In the genomic region with DNA sequence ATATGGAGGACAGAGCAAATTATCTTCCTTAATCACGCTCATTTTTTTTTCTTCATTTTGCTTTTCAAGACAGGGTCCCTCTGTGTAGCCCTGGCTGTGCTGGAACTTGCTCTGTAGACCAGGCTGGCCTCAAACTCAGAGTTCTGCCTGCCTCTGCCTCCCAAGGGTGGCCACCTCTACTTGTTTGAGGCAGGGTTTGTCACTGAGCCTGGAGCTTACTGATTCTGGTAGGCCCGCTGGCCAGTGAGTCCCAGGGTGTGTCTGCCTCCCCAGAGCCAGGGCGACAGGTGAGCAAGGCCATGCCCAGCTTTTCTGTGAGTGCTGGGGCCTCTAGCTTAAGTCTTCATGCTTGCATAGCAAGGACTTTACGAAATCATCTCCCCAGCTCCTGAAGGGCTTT, we compare ENCODE assay signal across 18 mouse cellular contexts.
"Had no signal": no experiment of that assay in that cellular context is flagged by ENCODE, and none has a peak within 500 bp of the region (broad histone marks: within the 10 kb centered on the region; RNA-seq: fewer than 3 reads in every experiment).

No protein-coding gene starts in this region.

- H3K4me3 ChIP-seq: heart, embryonic 13.5 days; heart, embryonic 15.5 days; hindbrain, embryonic 10.5 days; hindbrain, embryonic 12.5 days; intestine, embryonic 15.5 days; layer of hippocampus, adult 2 months; left cerebral cortex, adult 2 months; limb, embryonic 10.5 days; limb, embryonic 12.5 days; liver, embryonic 13.5 days had no signal

- H3K36me3 ChIP-seq: heart, embryonic 13.5 days; heart, embryonic 15.5 days; hindbrain, embryonic 10.5 days; hindbrain, embryonic 12.5 days; intestine, embryonic 15.5 days; limb, embryonic 10.5 days; limb, embryonic 12.5 days; liver, embryonic 13.5 days had no signal

- H3K27me3 ChIP-seq: heart, embryonic 13.5 days; heart, embryonic 15.5 days; hindbrain, embryonic 12.5 days; intestine, embryonic 15.5 days; limb, embryonic 12.5 days; liver, embryonic 13.5 days had no signal

- H3K4me2 ChIP-seq: heart, embryonic 11.5 days; heart, embryonic 13.5 days; heart, embryonic 15.5 days; hindbrain, embryonic 12.5 days; hindbrain, embryonic 14.5 days; intestine, embryonic 15.5 days; limb, embryonic 12.5 days; liver, embryonic 11.5 days; liver, embryonic 13.5 days had no signal

- H3K27ac ChIP-seq: heart, embryonic 15.5 days; hindbrain, embryonic 10.5 days; hindbrain, embryonic 12.5 days; hindbrain, embryonic 14.5 days; layer of hippocampus, adult 2 months; left cerebral cortex, adult 2 months; limb, embryonic 10.5 days; limb, embryonic 12.5 days; liver, embryonic 13.5 days had no signal

- DNase-seq: gastrocnemius, postnatal 36 days; kidney, adult 18-20 months; liver; liver, embryonic 13.5 days had no signal

- H3K9ac ChIP-seq: heart, embryonic 13.5 days; heart, embryonic 15.5 days; hindbrain, embryonic 12.5 days; hindbrain, embryonic 14.5 days; intestine, embryonic 15.5 days; limb, embryonic 12.5 days; liver, embryonic 13.5 days had no signal

- H3K9me3 ChIP-seq: heart, embryonic 13.5 days; heart, embryonic 15.5 days; hindbrain, embryonic 12.5 days; intestine, embryonic 15.5 days; limb, embryonic 10.5 days; limb, embryonic 12.5 days; liver, embryonic 13.5 days had no signal

- H3K4me1 ChIP-seq: hindbrain, embryonic 10.5 days; hindbrain, embryonic 12.5 days; limb, embryonic 10.5 days; limb, embryonic 12.5 days had no signal

- ATAC-seq: hindbrain, embryonic 16.5 days; inflammation-experienced regulatory T-cells, adult 6 months had no signal
